Mouse (Mus musculus): ENCODE results near the gene Nqo1. TPM values are rescaled to one million over a fixed set of nuclear protein-coding genes. Genes with fewer than 3 reads are reported as not detected.

The Nqo1 gene
- 8.1 and 8.2 TPM in 2 replicates for polyA plus RNA-seq (2015; fragmentation: Nextera tagmentation; extraction: Ambion mirVana)

GRCm38 (mm10) chr8:107403038-107403781 is at the start of gene Nqo1:
Gene Nqo1, minus strand, starts transcription at chr8:107403206.
- Histone ChIP-seq H3K4me2 (replicated peaks; ENCODE audit: low read depth, low read length) (peak within 1 kb of the TSS; percentile 59), H3K4me3 (ENCODE audit: low read depth, low read length) (peak within 1 kb of the TSS; percentile 34), H3K9me3 (ENCODE audit: low read length) (no peaks in the 10 kb centered on the region), H3K4me1 (ENCODE audit: insufficient read depth, low read depth, low read length) (peaks cover 4% of the 10 kb centered on the region; the same call in 1 of the 2 replicates), H3K9ac (replicated peaks; ENCODE audit: low read depth) (peak within 1 kb of the TSS; percentile 13; the same call in 1 of the 2 replicates), H3K27ac (ENCODE audit: low read length) (peak within 1 kb of the TSS; percentile 62), H3K36me3 (ENCODE audit: insufficient read depth, low read length) (no peaks in the 10 kb centered on the region), H3K27me3 (replicated peaks; ENCODE audit: insufficient read depth, low read length) (no peaks in the 10 kb centered on the region)
- peak; percentile 95 for ATAC-seq
- DNase-seq (ENCODE audit: low spot score), result peak; percentile 93
- TF ChIP-seq EP300 (IDR thresholded peaks at IDR 0.05) (peak; percentile 51), CTCF (IDR thresholded peaks at IDR 0.05) (no peak)
- WGBS, result 11% methylated on average over 22 of the region's 22 CpGs

DNA sequence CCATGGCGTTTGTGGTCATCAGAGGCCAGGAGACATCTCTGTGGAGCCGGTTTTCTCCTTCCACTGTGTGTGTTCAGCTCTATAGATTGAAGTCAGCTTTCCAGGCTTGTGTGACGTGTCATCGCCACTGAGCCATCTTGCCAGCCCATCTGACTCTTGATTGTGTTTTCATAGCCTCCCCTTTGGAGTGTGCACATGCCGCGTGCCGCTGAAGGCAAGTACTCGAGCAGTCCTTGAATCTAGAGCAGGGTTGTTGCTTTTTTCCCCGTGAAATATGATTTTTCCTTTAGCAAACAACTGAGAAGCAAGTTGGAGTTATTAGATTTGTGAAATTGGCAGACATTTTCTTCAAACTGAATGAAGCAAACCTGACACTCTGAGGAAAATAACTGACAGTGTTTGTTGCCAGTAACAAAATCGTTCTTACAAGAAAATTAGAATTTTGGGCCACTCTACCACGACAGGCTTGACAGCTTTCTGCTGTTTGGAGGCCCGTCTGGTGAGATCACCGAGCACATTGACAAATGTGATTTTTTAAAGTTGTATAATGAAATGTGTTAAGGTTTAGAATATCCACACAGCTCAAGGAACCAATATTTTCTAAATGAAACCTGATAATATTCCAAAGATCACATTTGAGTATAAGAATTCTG is 48.5 kb upstream of the Nqo1 start:
- H3K4me1 ChIP-seq (ENCODE audit: insufficient read depth, low read depth, low read length), result no peaks in the 10 kb centered on the region
- ATAC-seq (peak; percentile 50; the same call in 1 of the 2 replicates), DNase-seq (ENCODE audit: low spot score) (no peak)
- H3K9me3 ChIP-seq (ENCODE audit: low read length), result no peaks in the 10 kb centered on the region
- H3K4me2 ChIP-seq (replicated peaks; ENCODE audit: low read depth, low read length), result no peak overlapping the region
- 66% methylated on average over 13 of the region's 13 CpGs for WGBS
- H3K9ac ChIP-seq (replicated peaks; ENCODE audit: low read depth), result no peak overlapping the region
- H3K4me3 ChIP-seq (ENCODE audit: low read depth, low read length), result no peak overlapping the region
- 0 out of 2 replicates have a peak, but pooled peaks cover 4% of the 10 kb centered on the region for H3K36me3 ChIP-seq (ENCODE audit: insufficient read depth, low read length)
- TF ChIP-seq EP300 (IDR thresholded peaks at IDR 0.05) (no peak), CTCF (IDR thresholded peaks at IDR 0.05) (no peak)
- H3K27ac ChIP-seq (ENCODE audit: low read length), result no peak overlapping the region
- no peaks in the 10 kb centered on the region for H3K27me3 ChIP-seq (replicated peaks; ENCODE audit: insufficient read depth, low read length)

GRCm38 (mm10) chr8:107449655-107450054 is 46.6 kb upstream of the Nqo1 start:
- no peak for TF ChIP-seq CTCF (IDR thresholded peaks at IDR 0.05)
- TF ChIP-seq EP300 (IDR thresholded peaks at IDR 0.05), result no peak
- H3K4me2 ChIP-seq (replicated peaks; ENCODE audit: low read depth, low read length), result no peak overlapping the region
- no peak overlapping the region for H3K4me3 ChIP-seq (ENCODE audit: low read depth, low read length)
- H3K9me3 ChIP-seq (ENCODE audit: low read length), result no peaks in the 10 kb centered on the region
- ATAC-seq (no peak), DNase-seq (ENCODE audit: low spot score) (no peak)
- H3K4me1 ChIP-seq (ENCODE audit: insufficient read depth, low read depth, low read length), result no peaks in the 10 kb centered on the region
- 0 out of 2 replicates have a peak, but pooled peaks cover 4% of the 10 kb centered on the region for H3K36me3 ChIP-seq (ENCODE audit: insufficient read depth, low read length)
- H3K27ac ChIP-seq (ENCODE audit: low read length), result no peak overlapping the region
- H3K9ac ChIP-seq (replicated peaks; ENCODE audit: low read depth), result no peak overlapping the region
- 70% methylated on average over 6 of the region's 6 CpGs for WGBS
- no peaks in the 10 kb centered on the region for H3K27me3 ChIP-seq (replicated peaks; ENCODE audit: insufficient read depth, low read length)

DNA sequence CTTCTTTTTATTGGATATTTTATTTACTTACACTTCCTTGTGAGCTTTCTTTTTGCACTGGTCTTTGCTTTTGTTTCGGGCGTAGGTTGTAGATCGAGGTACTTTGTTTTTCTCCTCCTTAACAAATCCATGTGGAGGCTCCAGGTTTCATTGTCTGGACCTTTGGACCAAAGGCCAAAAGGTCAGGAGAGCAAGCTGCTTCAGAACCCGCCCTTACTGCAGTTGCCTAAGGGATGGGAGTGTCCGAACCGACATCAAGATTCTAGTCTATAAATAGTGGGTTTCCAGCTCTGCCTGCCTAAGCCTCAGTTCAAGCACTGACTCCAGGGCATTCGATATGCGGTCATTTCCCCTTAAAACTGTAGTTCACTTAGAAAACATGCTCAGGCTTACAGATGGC is 46.1 kb upstream of the Nqo1 start:
- ATAC-seq, result no peak

GRCm38 (mm10) chr8:107448382-107448889 is 45.4 kb upstream of the Nqo1 start:
- ATAC-seq (no peak), DNase-seq (ENCODE audit: low spot score) (no peak)
- H3K4me2 ChIP-seq (replicated peaks; ENCODE audit: low read depth, low read length), result no peak overlapping the region
- 0 out of 2 replicates have a peak, but pooled peaks cover under 1% of the 10 kb centered on the region for H3K36me3 ChIP-seq (ENCODE audit: insufficient read depth, low read length)
- WGBS, result 77% methylated on average over 4 of the region's 4 CpGs
- no peak overlapping the region for H3K4me3 ChIP-seq (ENCODE audit: low read depth, low read length)
- no peak overlapping the region for H3K9ac ChIP-seq (replicated peaks; ENCODE audit: low read depth)
- H3K27ac ChIP-seq (ENCODE audit: low read length), result no peak overlapping the region
- H3K9me3 ChIP-seq (ENCODE audit: low read length), result no peaks in the 10 kb centered on the region
- TF ChIP-seq CTCF (IDR thresholded peaks at IDR 0.05), result no peak
- TF ChIP-seq EP300 (IDR thresholded peaks at IDR 0.05), result no peak
- H3K4me1 ChIP-seq (ENCODE audit: insufficient read depth, low read depth, low read length), result no peaks in the 10 kb centered on the region
- H3K27me3 ChIP-seq (replicated peaks; ENCODE audit: insufficient read depth, low read length), result no peaks in the 10 kb centered on the region

More for the DNA sequence above, 46.1 kb upstream of the Nqo1 start:
- TF ChIP-seq EP300 (IDR thresholded peaks at IDR 0.05) (no peak), CTCF (IDR thresholded peaks at IDR 0.05) (no peak)
- Histone ChIP-seq H3K27me3 (replicated peaks; ENCODE audit: insufficient read depth, low read length) (no peaks in the 10 kb centered on the region), H3K36me3 (ENCODE audit: insufficient read depth, low read length) (0 out of 2 replicates have a peak, but pooled peaks cover 4% of the 10 kb centered on the region), H3K4me1 (ENCODE audit: insufficient read depth, low read depth, low read length) (no peaks in the 10 kb centered on the region), H3K27ac (ENCODE audit: low read length) (no peak overlapping the region), H3K4me2 (replicated peaks; ENCODE audit: low read depth, low read length) (no peak overlapping the region), H3K4me3 (ENCODE audit: low read depth, low read length) (no peak overlapping the region), H3K9ac (replicated peaks; ENCODE audit: low read depth) (no peak overlapping the region), H3K9me3 (ENCODE audit: low read length) (no peaks in the 10 kb centered on the region)
- no peak for DNase-seq (ENCODE audit: low spot score)
- WGBS, result 67% methylated on average over 8 of the region's 8 CpGs

DNA sequence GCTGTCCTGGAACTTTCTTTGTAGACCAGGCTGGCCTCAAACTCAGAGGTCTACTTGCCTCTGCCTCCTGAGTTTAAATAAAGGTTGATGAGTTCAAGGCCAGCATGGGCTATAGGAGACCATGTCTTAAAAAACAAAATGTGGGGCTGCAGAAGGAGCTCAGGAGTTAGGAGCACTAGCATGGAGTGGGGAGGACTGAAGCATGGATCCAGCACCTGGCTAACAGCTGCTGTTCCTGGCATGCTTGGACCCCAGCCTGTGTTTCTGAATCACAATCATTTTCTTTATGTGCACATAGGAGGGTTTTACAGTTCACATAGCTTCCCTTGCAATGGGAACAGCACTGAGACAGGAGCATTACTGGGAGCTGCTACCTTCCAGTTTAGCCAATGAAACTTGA is 44.7 kb upstream of the Nqo1 start:
- ATAC-seq, result no peak
- Histone ChIP-seq H3K9me3 (ENCODE audit: low read length) (no peaks in the 10 kb centered on the region), H3K4me3 (ENCODE audit: low read depth, low read length) (no peak overlapping the region), H3K9ac (replicated peaks; ENCODE audit: low read depth) (no peak overlapping the region), H3K4me1 (ENCODE audit: insufficient read depth, low read depth, low read length) (no peaks in the 10 kb centered on the region), H3K4me2 (replicated peaks; ENCODE audit: low read depth, low read length) (no peak overlapping the region), H3K27me3 (replicated peaks; ENCODE audit: insufficient read depth, low read length) (no peaks in the 10 kb centered on the region), H3K36me3 (ENCODE audit: insufficient read depth, low read length) (no peaks in the 10 kb centered on the region), H3K27ac (ENCODE audit: low read length) (no peak overlapping the region)
- DNase-seq (ENCODE audit: low spot score), result no peak
- TF ChIP-seq CTCF (IDR thresholded peaks at IDR 0.05) (no peak), EP300 (IDR thresholded peaks at IDR 0.05) (no peak)
